Mouse (Mus musculus): ENCODE results near the gene Cpt1b. TPM values are rescaled to one million over a fixed set of nuclear protein-coding genes. Genes with fewer than 3 reads are reported as not detected.

The Cpt1b gene
- polyA plus RNA-seq, 1 experiment = 3.4 TPM

DNA sequence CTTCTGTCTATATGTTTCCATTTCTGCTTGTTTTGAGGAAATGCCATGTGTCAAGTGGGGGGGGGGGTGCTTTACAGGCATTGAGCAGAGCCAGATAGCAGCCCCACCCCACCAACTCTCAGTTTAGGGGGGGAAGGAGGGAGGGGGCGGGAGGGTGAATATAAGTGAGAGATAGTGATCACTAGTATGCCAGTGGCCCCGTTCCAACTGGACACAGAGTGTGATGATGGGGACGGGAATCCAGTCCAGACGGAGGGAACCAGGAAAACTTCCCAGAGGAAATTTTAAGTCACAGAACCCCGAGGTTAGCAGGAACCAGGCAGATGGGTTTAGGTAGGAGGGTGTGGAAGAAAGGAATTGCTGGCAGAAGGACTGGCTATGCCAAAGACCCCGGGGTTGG, 30.0 kb upstream of the Cpt1b start:
- no peaks in the 10 kb centered on the region for H3K36me3 ChIP-seq (ENCODE audit: control insufficient read depth, insufficient read depth, low read length)
- no peak for TF ChIP-seq POLR2A (IDR thresholded peaks at IDR 0.05; ENCODE audit: low read depth, low read length)
- no peak for TF ChIP-seq CTCF (IDR thresholded peaks at IDR 0.05; ENCODE audit: extremely low read depth, insufficient read length, insufficient replicate concordance, low read depth, low read length)
- WGBS = 68% methylated on average over 6 of the region's 6 CpGs
- no peak overlapping the region for H3K27ac ChIP-seq (ENCODE audit: insufficient read depth, low read depth, low read length)
- peaks cover 13% of the 10 kb centered on the region for H3K27me3 ChIP-seq (ENCODE audit: control insufficient read depth, insufficient read depth, low read length)
- H3K4me3 ChIP-seq (ENCODE audit: low read depth, low read length) = no peak overlapping the region
- H3K4me1 ChIP-seq (ENCODE audit: control insufficient read depth, insufficient read depth, insufficient read length, low read length) = peaks cover 7% of the 10 kb centered on the region

DNA sequence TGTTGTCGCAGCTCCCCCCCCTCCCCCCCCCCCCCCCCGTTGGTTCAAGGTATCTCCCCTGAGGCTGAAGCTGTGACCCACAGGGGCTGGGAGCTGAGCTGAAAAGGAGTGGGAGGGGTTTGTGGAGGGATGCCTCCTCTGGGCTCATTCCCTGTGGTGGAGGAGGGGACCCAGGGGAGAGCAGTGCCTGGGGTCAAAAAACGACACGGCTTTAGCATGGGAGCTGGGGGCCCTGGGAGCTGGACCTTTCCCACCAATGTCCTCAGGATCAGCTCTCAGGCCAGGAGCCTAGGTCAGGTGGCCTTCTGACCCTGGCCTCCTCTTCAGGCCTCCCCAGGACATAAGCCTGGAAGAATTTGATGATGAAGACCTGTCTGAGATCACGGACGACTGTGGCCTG, 29.2 kb upstream of the Cpt1b start:
- H3K4me3 ChIP-seq (ENCODE audit: low read depth, low read length) = no peak overlapping the region
- TF ChIP-seq POLR2A (IDR thresholded peaks at IDR 0.05; ENCODE audit: low read depth, low read length) (no peak), CTCF (IDR thresholded peaks at IDR 0.05; ENCODE audit: extremely low read depth, insufficient read length, insufficient replicate concordance, low read depth, low read length) (no peak)
- no peaks in the 10 kb centered on the region for H3K36me3 ChIP-seq (ENCODE audit: control insufficient read depth, insufficient read depth, low read length)
- peaks cover 7% of the 10 kb centered on the region for H3K4me1 ChIP-seq (ENCODE audit: control insufficient read depth, insufficient read depth, insufficient read length, low read length)
- WGBS = 46% methylated on average over 4 of the region's 6 CpGs
- no peak overlapping the region for H3K27ac ChIP-seq (ENCODE audit: insufficient read depth, low read depth, low read length)
- H3K27me3 ChIP-seq (ENCODE audit: control insufficient read depth, insufficient read depth, low read length) = peaks cover 13% of the 10 kb centered on the region

DNA sequence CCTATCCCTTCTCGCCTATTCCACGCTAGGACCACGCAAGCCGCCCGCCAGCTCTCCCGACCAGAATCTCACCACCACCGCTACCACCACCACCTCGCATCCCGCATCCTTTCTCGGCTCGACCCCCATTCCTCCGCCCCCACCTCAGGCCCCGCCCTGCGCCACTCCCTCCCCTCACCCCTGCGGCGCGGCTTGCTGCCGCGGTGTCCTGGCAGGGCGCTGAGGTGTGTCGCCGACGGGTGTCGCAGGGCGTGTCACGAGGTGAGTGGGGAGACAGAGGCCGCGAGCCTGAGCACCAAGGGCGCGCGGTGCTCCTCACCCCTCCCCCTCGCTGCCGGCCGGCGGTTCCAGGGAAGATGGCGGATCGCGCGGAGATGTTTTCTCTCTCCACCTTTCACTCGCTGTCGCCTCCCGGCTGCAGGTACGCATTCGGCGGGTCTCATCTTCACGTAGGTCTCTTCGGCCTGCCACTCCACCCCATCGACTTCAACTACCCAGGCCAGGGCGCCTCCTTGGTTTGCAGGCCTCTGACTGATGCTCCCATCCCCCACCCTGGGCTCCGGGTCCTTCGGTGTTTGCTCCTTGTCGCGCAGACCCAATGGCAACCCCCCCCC, 28.3 kb upstream of the Cpt1b start, which contains the start of gene Mapk8ip2:
Mapk8ip2 (plus strand) TSS at position 49 of the 614 bp plus-strand sequence.
- H3K4me1 ChIP-seq (ENCODE audit: control insufficient read depth, insufficient read depth, insufficient read length, low read length) = peaks cover 7% of the 10 kb centered on the region
- no peak within 1 kb of the TSS for H3K27ac ChIP-seq (ENCODE audit: insufficient read depth, low read depth, low read length)
- no peaks in the 10 kb centered on the region for H3K36me3 ChIP-seq (ENCODE audit: control insufficient read depth, insufficient read depth, low read length)
- WGBS = 3% methylated on average over 53 of the region's 53 CpGs
- peak within 1 kb of the TSS; percentile 45 for H3K4me3 ChIP-seq (ENCODE audit: low read depth, low read length)
- peaks cover 13% of the 10 kb centered on the region for H3K27me3 ChIP-seq (ENCODE audit: control insufficient read depth, insufficient read depth, low read length)
- TF ChIP-seq POLR2A (IDR thresholded peaks at IDR 0.05; ENCODE audit: low read depth, low read length) = no peak

DNA sequence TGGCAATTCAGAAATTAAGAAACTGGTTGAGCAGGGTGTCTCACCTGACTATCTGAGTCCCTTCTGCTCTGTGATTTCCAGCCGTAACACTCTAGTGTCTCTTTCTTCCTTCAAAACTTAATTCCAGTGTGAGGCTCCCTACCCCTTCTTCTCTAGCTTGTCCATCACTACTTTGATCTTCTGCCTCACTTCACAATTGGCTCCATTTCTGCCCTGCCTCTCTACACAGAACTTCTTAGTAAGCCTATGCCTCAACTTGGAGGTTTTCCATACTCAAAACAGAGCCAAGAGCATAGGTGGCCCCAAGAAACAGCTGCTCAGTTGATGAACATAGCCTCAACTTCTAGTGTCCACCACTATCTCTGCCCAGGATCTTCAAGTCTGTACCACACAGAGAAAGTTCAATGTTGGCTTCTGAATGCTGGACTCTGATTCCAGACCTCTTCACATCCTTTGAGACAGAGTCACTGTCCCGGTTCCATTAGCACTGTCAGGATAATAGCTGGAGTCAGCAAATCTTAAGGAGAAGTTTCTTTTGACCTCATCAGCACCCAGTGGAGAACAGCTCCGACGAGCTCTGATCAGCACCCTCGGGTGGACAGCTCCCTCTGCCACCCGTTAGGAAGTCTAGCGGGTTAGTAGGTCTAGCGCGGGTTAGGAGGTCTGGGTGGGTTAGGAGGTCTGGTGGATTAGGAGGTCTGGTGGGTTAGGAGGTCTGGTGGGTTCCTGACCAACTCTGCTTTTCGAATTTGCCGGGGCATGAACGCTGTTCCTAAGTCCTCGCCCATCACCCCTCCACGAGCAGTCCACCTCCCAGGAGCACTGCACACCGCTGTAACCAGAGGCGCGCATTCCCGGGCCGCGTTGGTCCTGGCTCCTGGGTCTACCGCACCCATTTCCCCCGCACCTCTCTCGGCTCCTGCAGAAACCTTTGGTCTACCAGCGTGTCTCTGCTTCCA, 27.5 kb upstream of the Cpt1b start:
- Histone ChIP-seq H3K4me3 (ENCODE audit: low read depth, low read length) (no peak overlapping the region; the same call in 1 of the 2 replicates), H3K27me3 (ENCODE audit: control insufficient read depth, insufficient read depth, low read length) (peaks cover 13% of the 10 kb centered on the region), H3K4me1 (ENCODE audit: control insufficient read depth, insufficient read depth, insufficient read length, low read length) (peaks cover 7% of the 10 kb centered on the region), H3K27ac (ENCODE audit: insufficient read depth, low read depth, low read length) (no peak overlapping the region), H3K36me3 (ENCODE audit: control insufficient read depth, insufficient read depth, low read length) (no peaks in the 10 kb centered on the region)
- TF ChIP-seq POLR2A (IDR thresholded peaks at IDR 0.05; ENCODE audit: low read depth, low read length) = no peak
- TF ChIP-seq CTCF (IDR thresholded peaks at IDR 0.05; ENCODE audit: extremely low read depth, insufficient read length, insufficient replicate concordance, low read depth, low read length) = no peak
- 7% methylated on average over 24 of the region's 24 CpGs for WGBS

DNA sequence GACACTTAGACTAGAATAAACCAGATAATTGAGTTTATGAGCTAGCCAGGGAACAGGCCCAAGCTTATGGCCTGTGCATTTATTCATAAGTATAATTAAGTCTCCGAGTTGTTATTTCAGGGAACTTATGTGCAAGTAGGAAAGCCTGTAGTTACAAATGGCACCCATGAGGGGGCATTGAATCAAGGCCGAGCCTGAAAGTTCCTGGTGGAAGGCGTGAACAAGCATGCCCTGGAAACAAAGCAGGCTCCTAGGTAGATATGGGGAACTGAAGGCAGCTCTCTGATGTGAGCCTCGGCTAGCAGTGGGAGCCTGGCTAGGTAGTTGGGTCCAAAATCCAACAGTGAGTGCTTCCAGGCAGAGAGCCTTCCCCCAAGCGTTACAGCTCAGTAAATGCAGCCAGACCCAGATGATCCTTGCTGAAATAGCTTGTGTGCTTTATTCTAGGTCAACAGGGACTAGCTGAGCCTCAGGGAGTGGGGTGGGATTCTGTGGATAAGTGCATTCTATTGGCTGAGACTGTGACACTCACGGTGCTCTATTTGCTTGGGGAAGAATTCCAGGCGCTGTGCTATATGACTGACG, 16.9 kb upstream of the Cpt1b start:
- no peaks in the 10 kb centered on the region for H3K27me3 ChIP-seq (ENCODE audit: control insufficient read depth, insufficient read depth, low read length)
- no peak overlapping the region for H3K27ac ChIP-seq (ENCODE audit: insufficient read depth, low read depth, low read length)
- no peaks in the 10 kb centered on the region for H3K36me3 ChIP-seq (ENCODE audit: control insufficient read depth, insufficient read depth, low read length)
- TF ChIP-seq CTCF (IDR thresholded peaks at IDR 0.05; ENCODE audit: extremely low read depth, insufficient read length, insufficient replicate concordance, low read depth, low read length) (no peak), POLR2A (IDR thresholded peaks at IDR 0.05; ENCODE audit: low read depth, low read length) (no peak)
- WGBS = 44% methylated on average over 8 of the region's 8 CpGs
- H3K4me3 ChIP-seq (ENCODE audit: low read depth, low read length) = no peak overlapping the region
- 0 out of 2 replicates have a peak, but pooled peaks cover 1% of the 10 kb centered on the region for H3K4me1 ChIP-seq (ENCODE audit: control insufficient read depth, insufficient read depth, insufficient read length, low read length)

DNA sequence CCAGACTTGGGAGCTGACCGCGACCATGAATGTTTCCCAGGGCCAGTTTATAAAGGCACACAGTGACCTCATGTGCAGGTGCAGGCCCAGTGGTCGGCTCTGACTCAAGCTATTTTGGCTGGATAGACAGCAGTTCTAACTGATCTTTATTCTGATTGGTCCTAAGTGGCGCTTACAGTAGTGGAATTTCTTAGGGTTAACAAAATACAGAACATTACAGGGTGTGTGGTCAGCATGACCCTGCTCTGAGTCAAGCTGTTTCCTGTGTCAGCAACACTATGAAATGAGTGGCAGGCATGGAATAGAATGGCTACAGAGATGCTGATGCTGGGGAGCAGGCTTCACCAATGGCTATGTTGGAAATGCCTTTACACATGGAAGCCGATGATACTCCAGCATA, 10.2 kb upstream of the Cpt1b start:
- WGBS = 83% methylated on average over 5 of the region's 5 CpGs
- TF ChIP-seq CTCF (IDR thresholded peaks at IDR 0.05; ENCODE audit: extremely low read depth, insufficient read length, insufficient replicate concordance, low read depth, low read length) (no peak), POLR2A (IDR thresholded peaks at IDR 0.05; ENCODE audit: low read depth, low read length) (no peak)
- Histone ChIP-seq H3K4me3 (ENCODE audit: low read depth, low read length) (no peak overlapping the region), H3K27me3 (ENCODE audit: control insufficient read depth, insufficient read depth, low read length) (no peaks in the 10 kb centered on the region), H3K4me1 (ENCODE audit: control insufficient read depth, insufficient read depth, insufficient read length, low read length) (peaks cover 9% of the 10 kb centered on the region; the same call in 1 of the 2 replicates), H3K36me3 (ENCODE audit: control insufficient read depth, insufficient read depth, low read length) (no peaks in the 10 kb centered on the region), H3K27ac (ENCODE audit: insufficient read depth, low read depth, low read length) (no peak overlapping the region)

DNA sequence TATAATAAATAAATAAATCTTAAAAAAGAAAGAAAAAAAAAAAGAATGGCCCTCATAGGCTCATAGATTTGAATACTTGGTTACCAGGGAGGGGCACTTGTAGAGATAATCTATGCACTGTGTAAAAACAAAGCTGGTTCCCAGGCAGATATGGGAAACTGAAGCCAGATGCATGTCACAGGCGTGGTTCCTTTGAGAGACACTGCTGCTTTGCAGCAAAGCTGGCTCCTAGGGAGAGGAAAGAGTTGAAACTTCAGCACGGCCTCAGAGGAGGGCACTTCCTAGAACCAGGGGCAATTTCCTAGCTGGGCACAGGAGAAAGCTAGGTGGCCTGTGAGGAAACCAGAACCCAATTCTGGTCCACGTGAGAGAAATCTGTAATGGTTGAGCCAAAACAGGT, 8.5 kb upstream of the Cpt1b start:
- H3K36me3 ChIP-seq (ENCODE audit: control insufficient read depth, insufficient read depth, low read length) = no peaks in the 10 kb centered on the region
- TF ChIP-seq POLR2A (IDR thresholded peaks at IDR 0.05; ENCODE audit: low read depth, low read length) (no peak), CTCF (IDR thresholded peaks at IDR 0.05; ENCODE audit: extremely low read depth, insufficient read length, insufficient replicate concordance, low read depth, low read length) (no peak)
- H3K4me1 ChIP-seq (ENCODE audit: control insufficient read depth, insufficient read depth, insufficient read length, low read length) = peaks cover 10% of the 10 kb centered on the region; the same call in 1 of the 2 replicates
- H3K27ac ChIP-seq (ENCODE audit: insufficient read depth, low read depth, low read length) = no peak overlapping the region
- H3K27me3 ChIP-seq (ENCODE audit: control insufficient read depth, insufficient read depth, low read length) = no peaks in the 10 kb centered on the region
- whole genome bisulfite sequencing = 67% methylated on average over 3 of the region's 3 CpGs
- H3K4me3 ChIP-seq (ENCODE audit: low read depth, low read length) = no peak overlapping the region
